Comparison of ENCODE assay signal across 8 mouse cellular contexts in genomic region chr6:85190671-85191070, GRCm38 (mm10). TPM values are rescaled to one million over a fixed set of nuclear protein-coding genes. Genes with fewer than 3 reads are reported as not detected.
A peak's percentile ranks its signal among the peaks of the same experiment; 100 is the strongest.
DNase-seq lines count a peak whose midpoint lies in the region; ATAC-seq and TF ChIP-seq lines count a peak whose summit lies in the region.

No protein-coding gene starts in this region.

- no peaks in the 10 kb centered on the region for H3K4me1 ChIP-seq in heart, adult 2 months (ENCODE audit: control insufficient read depth, insufficient read depth, low read length)
- H3K4me1 ChIP-seq in midbrain, embryonic 11.5 days (ENCODE audit: control insufficient read depth, insufficient read depth, low read length), result peaks cover 28% of the 10 kb centered on the region

- H3K9ac ChIP-seq in heart, adult 2 months (ENCODE audit: low read depth, low read length), result no peak overlapping the region
- H3K9ac ChIP-seq in midbrain, embryonic 11.5 days (ENCODE audit: low read length), result 0 out of 2 replicates have a peak overlapping the region, but pooled peaks have one; percentile 21

- no peak for TF ChIP-seq POLR2A in heart, adult 2 months (IDR thresholded peaks at IDR 0.05; ENCODE audit: insufficient read depth, low read depth, low read length)

- ATAC-seq in midbrain, embryonic 11.5 days (ENCODE audit: low FRiP score), result no peak

- H3K9me3 ChIP-seq in midbrain, embryonic 11.5 days (ENCODE audit: control insufficient read depth, low read length), result no peaks in the 10 kb centered on the region

- intact Hi-C loops in heart, adult 2 months (cut with DNase I), result no loop called here

- no peak overlapping the region for H3K27ac ChIP-seq in heart, adult 2 months
- no peak overlapping the region for H3K27ac ChIP-seq in midbrain, embryonic 11.5 days (ENCODE audit: low read depth, low read length)

- WGBS in heart, adult 2 months, result 8% methylated on average over 13 of the region's 13 CpGs
- under 1% methylated on average over 13 of the region's 13 CpGs for WGBS in midbrain, embryonic 11.5 days

- TF ChIP-seq CTCF in heart, adult 2 months (IDR thresholded peaks at IDR 0.05), result no peak

- H3K4me3 ChIP-seq in heart, adult 2 months, result peak overlapping the region; percentile 38
- peak overlapping the region; percentile 33 for H3K4me3 ChIP-seq in midbrain, embryonic 11.5 days (ENCODE audit: low read depth, low read length)

- no peaks in the 10 kb centered on the region for H3K36me3 ChIP-seq in heart, adult 2 months (ENCODE audit: control insufficient read depth, insufficient read depth, low read length)
- H3K36me3 ChIP-seq in midbrain, embryonic 11.5 days (ENCODE audit: control insufficient read depth, insufficient read depth, low read length), result no peaks in the 10 kb centered on the region

- peaks cover 33% of the 10 kb centered on the region for H3K27me3 ChIP-seq in heart, adult 2 months (ENCODE audit: control insufficient read depth, insufficient read depth, low read length)
- peaks cover 91% of the 10 kb centered on the region for H3K27me3 ChIP-seq in midbrain, embryonic 11.5 days (ENCODE audit: control insufficient read depth, insufficient read depth, low read length)

- no peaks in the 10 kb centered on the region for H3K79me2 ChIP-seq in heart, adult 2 months (replicated peaks; ENCODE audit: control insufficient read depth, insufficient read depth, low read length)

- TF ChIP-seq EP300 in heart, adult 2 months (IDR thresholded peaks at IDR 0.05; ENCODE audit: insufficient read depth, low read depth, low read length), result no peak

- DNase-seq in heart, adult 2 months, result no peak
- no peak for DNase-seq in heart, adult 18-20 months
- DNase-seq in ES-CJ7 (ENCODE audit: low read depth, low spot score) (peak; percentile 24), MN1 (ENCODE audit: low spot score) (no peak)
- DNase-seq in forelimb bud, embryonic 11.5 days (ENCODE audit: low read depth, low spot score), result peak; percentile 44
- no peak for DNase-seq in midbrain, embryonic 11.5 days (ENCODE audit: low spot score, missing footprints)
- no peak for DNase-seq in thymus, postnatal 36 days
- no peak for DNase-seq in Muller cell, postnatal 12 days (ENCODE audit: inconsistent ontology term)

- peak overlapping the region; percentile 51 for H3K4me2 ChIP-seq in midbrain, embryonic 11.5 days

RNA-seq across cellular contexts. Expression of gene Emx1, which starts 3.4 kb away (rescaled TPM):
- not detected for total RNA-seq in heart, adult 2 months (2021)
- polyA plus RNA-seq in heart, adult 2 months (2012; rRNA removed), result not detected in 2 replicates
- total RNA-seq in heart, adult 18-20 months (2021), result not detected
- 2.7 and 3.6 TPM in 2 replicates for polyA plus RNA-seq in midbrain, embryonic 11.5 days (2014; fragmentation: Nextera tagmentation; extraction: Ambion mirVana)

RNA-seq across cellular contexts. Expression of gene Spr, which starts 53.1 kb away (rescaled TPM):
- total RNA-seq in heart, adult 2 months (2021), result 10 to 100 TPM; 85.9 to 92.3 TPM
- polyA plus RNA-seq in heart, adult 2 months (2012; rRNA removed), result 33.2 and 34.7 TPM in 2 replicates
- total RNA-seq in heart, adult 18-20 months (2021), result 100 to 1,000 TPM in 1 of 2 experiments, 10 to 100 TPM in 1; 97.0 to 109 TPM
- polyA plus RNA-seq in midbrain, embryonic 11.5 days (2014; fragmentation: Nextera tagmentation; extraction: Ambion mirVana), result 41.1 and 45.5 TPM in 2 replicates

Comparison
In these comparisons a context has a peak if more than half of its experiments do, and no peak if none do; other contexts are left out.
1. DNase-seq: peak in ES-CJ7 (single experiment) and forelimb bud, embryonic 11.5 days (single experiment); none in heart, adult 2 months (0 of 2), heart, adult 18-20 months (0 of 2), midbrain, embryonic 11.5 days (single experiment), thymus, postnatal 36 days (0 of 2), MN1 (single experiment) and Muller cell, postnatal 12 days (single experiment).